Mouse (Mus musculus): ENCODE measurements around the gene Barx1.

DNA sequence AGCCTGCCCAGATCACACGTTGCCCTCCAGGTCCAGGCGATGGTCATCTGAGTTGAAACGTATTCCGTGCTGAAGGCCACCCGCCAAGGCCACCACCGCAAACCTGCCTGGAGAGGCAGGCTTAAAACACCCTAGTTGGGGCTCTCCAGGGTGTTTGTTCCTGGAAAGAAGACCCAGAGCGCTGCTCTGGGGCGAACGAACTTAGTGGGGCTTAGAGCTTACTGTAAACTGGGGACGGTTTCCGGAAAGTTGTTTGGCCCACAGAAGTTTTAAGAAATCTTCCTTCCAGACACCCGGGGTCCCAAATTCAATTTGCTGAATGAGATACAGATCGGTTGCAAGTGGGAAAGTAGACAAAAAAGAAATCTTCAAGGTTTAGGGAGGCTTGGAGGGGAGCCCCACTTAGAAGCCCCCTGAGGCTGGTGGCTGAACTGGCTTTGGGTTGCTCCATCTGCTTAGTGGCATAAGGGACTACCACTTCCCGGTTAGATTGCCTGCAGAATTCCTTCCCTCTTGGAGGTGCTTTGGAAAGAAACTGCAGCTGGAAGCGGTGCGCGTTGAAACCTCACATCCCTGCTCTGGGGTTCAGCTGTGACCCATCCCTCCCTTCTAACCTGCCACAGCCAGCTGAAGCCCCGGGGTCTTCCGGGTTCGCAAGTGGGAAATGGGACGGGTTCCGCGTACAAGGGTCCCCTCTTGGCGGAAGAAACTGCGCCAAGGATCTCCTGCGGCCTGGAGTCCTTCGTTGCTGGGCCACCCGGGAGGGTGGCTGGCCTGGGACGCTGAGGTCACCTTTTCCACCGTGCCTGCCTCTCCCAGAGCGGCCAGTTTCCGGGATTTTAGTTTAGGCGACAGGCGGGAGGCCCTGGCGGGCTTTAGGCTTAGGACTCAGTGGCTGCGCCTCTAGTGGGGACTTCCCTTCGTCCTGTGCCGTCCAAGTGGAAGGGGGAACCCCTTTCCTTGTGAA, 3.3 kb upstream of the Barx1 start:
- TF ChIP-seq CTCF (IDR thresholded peaks at IDR 0.05; ENCODE audit: low read depth, low read length) (no peak), TAL1 (conservative IDR thresholded peaks at IDR 0.05; ENCODE audit: low read depth, low read length) (no peak), GATA1 (IDR thresholded peaks at IDR 0.05; ENCODE audit: borderline replicate concordance, low read length) (no peak), GATA2 (IDR thresholded peaks at IDR 0.05; ENCODE audit: borderline replicate concordance, low read depth, low read length) (no peak), POLR2AphosphoS5 (IDR thresholded peaks at IDR 0.05; ENCODE audit: insufficient replicate concordance, low read depth, low read length) (no peak)
